Mouse (Mus musculus) MEL (cell line): ENCODE measurements around the gene Hoxb1. TPM values are rescaled to one million over a fixed set of nuclear protein-coding genes. Genes with fewer than 3 reads are reported as not detected.

ENCODE experiments used
- DNase-seq: peaks from one replicate; pipeline ENCODE4 v3.0.0; 2011; ENCODE audit warnings: low read depth, low spot score
- H3K27ac ChIP-seq: 2 replicates; pipeline ENCODE4 v1.5.1; 2012; ENCODE audit warnings: low read depth, mild to moderate bottlenecking, control low read depth, low read length, moderate library complexity; ENCODE audit not compliant: control insufficient read depth
- H3K27me3 ChIP-seq, 2 experiments: fragments of 150-350 bp in 1 of 2; sonication (generic) in 1 of 2; 2 replicates each; pipeline ENCODE4 v1.6.1; 2012; ENCODE audit warnings: low read length in 2 of 2, mild to moderate bottlenecking in 2 of 2, improper control_type of control experiment in 1 of 2, moderate library complexity in 1 of 2; ENCODE audit not compliant: insufficient read depth in 2 of 2, control insufficient read depth in 1 of 2
- H3K36me3 ChIP-seq, 2 experiments: 2 replicates each; pipeline ENCODE4 v1.6.1; 2012 to 2014; ENCODE audit warnings: low read length in 2 of 2, improper control_type of control experiment in 1 of 2, inconsistent platforms in 1 of 2, mild to moderate bottlenecking in 1 of 2; ENCODE audit not compliant: insufficient read depth in 2 of 2, control insufficient read depth in 1 of 2
- H3K4me1 ChIP-seq, 2 experiments: fragments of 150-350 bp in 1 of 2; sonication (generic) in 1 of 2; 2 replicates each; pipeline ENCODE4 v1.6.1; 2012; ENCODE audit warnings: low read length in 2 of 2, improper control_type of control experiment in 1 of 2, mild to moderate bottlenecking in 1 of 2; ENCODE audit not compliant: insufficient read depth in 2 of 2, control insufficient read depth in 1 of 2
- H3K4me3 ChIP-seq, 2 experiments: fragments of 150-350 bp in 1 of 2; sonication (generic) in 1 of 2; 2 replicates each; pipeline ENCODE4 v1.5.1; 2012; ENCODE audit warnings: low read depth in 2 of 2, low read length in 2 of 2, mild to moderate bottlenecking in 2 of 2, moderate library complexity in 2 of 2, control low read depth in 1 of 2, improper control_type of control experiment in 1 of 2; ENCODE audit not compliant: control insufficient read depth in 1 of 2, insufficient read depth in 1 of 2
- H3K79me2 ChIP-seq: 2 replicates; pipeline ENCODE4 v1.6.1; 2012; ENCODE audit warnings: mild to moderate bottlenecking, low read length, moderate library complexity; ENCODE audit not compliant: control insufficient read depth, poor library complexity, insufficient read depth
- H3K9ac ChIP-seq: 2 replicates; pipeline ENCODE4 v1.6.1; 2012; ENCODE audit warnings: low read depth, mild to moderate bottlenecking, control low read depth, low read length, moderate library complexity; ENCODE audit not compliant: control insufficient read depth, poor library complexity, severe bottlenecking
- H3K9me3 ChIP-seq: fragments of 150-350 bp; sonication (generic); replicated peaks from 2 replicates; pipeline ENCODE4 v1.6.1; 2012; ENCODE audit warnings: mild to moderate bottlenecking, low read length, improper control_type of control experiment, moderate library complexity; ENCODE audit not compliant: insufficient read depth
- BHLHE40 ChIP-seq: IDR thresholded peaks from 2 replicates; pipeline ENCODE4 v1.6.1; 2012; ENCODE audit warnings: low read depth, mild to moderate bottlenecking, inconsistent platforms, low read length, improper control_type of control experiment, borderline replicate concordance
- CHD1 ChIP-seq: IDR thresholded peaks from 2 replicates; pipeline ENCODE4 v1.6.1; 2012; ENCODE audit warnings: low read depth, mild to moderate bottlenecking, inconsistent platforms, low read length, improper control_type of control experiment
- CHD2 ChIP-seq: IDR thresholded peaks from 2 replicates; pipeline ENCODE4 v1.6.1; 2011; ENCODE audit warnings: low read length, improper control_type of control experiment
- CTCF ChIP-seq, 3 experiments: IDR thresholded peaks in 2 of 3; conservative IDR thresholded peaks in 1 of 3; 2 replicates each; pipeline ENCODE4 v1.5.1; 2011 to 2012; ENCODE audit warnings: low read length in 3 of 3, low read depth in 2 of 3, mild to moderate bottlenecking in 2 of 3, improper control_type of control experiment in 1 of 3, inconsistent platforms in 1 of 3, mixed read lengths in 1 of 3, moderate library complexity in 1 of 3; ENCODE audit not compliant: control insufficient read depth in 1 of 3, insufficient read depth in 1 of 3, poor library complexity in 1 of 3, severe bottlenecking in 1 of 3
- E2F4 ChIP-seq: IDR thresholded peaks from 2 replicates; pipeline ENCODE4 v1.6.1; 2011; ENCODE audit warnings: low read depth, low read length, improper control_type of control experiment, borderline replicate concordance
- ELF1 ChIP-seq: IDR thresholded peaks from 2 replicates; pipeline ENCODE4 v1.6.1; 2014; ENCODE audit warnings: low read depth, mild to moderate bottlenecking, inconsistent platforms, low read length, improper control_type of control experiment, moderate library complexity
- ETS1 ChIP-seq: IDR thresholded peaks from 2 replicates; pipeline ENCODE4 v1.6.1; 2012; ENCODE audit warnings: low read depth, mild to moderate bottlenecking, inconsistent platforms, low read length, improper control_type of control experiment, moderate library complexity
- JUND ChIP-seq: IDR thresholded peaks from 2 replicates; pipeline ENCODE4 v1.6.1; 2011; ENCODE audit warnings: low read depth, mild to moderate bottlenecking, improper control_type of control experiment, low read length
- KAT2A ChIP-seq: conservative IDR thresholded peaks from 2 replicates; pipeline ENCODE4 v1.6.1; 2012; ENCODE audit warnings: low read depth, low read length, improper control_type of control experiment, inconsistent platforms
- MEF2A ChIP-seq: IDR thresholded peaks from 2 replicates; pipeline ENCODE4 v1.6.1; 2014; ENCODE audit warnings: low read depth, mild to moderate bottlenecking, inconsistent platforms, low read length, improper control_type of control experiment; ENCODE audit not compliant: poor library complexity, insufficient replicate concordance, severe bottlenecking; ENCODE audit errors: extremely low read depth
- MXI1 ChIP-seq: IDR thresholded peaks from 2 replicates; pipeline ENCODE4 v1.6.1; 2011; ENCODE audit warnings: mild to moderate bottlenecking, low read depth, low read length, improper control_type of control experiment
- MYB ChIP-seq: IDR thresholded peaks from 2 replicates; pipeline ENCODE4 v1.6.1; 2011; ENCODE audit warnings: mild to moderate bottlenecking, low read depth, low read length, improper control_type of control experiment
- MYC ChIP-seq: IDR thresholded peaks from 2 replicates; pipeline ENCODE4 v1.6.1; 2011; ENCODE audit warnings: low read depth, mild to moderate bottlenecking, low read length, improper control_type of control experiment, moderate library complexity
- NRF1 ChIP-seq: IDR thresholded peaks from 2 replicates; pipeline ENCODE4 v1.6.1; 2014; ENCODE audit warnings: low read depth, mild to moderate bottlenecking, inconsistent platforms, low read length, improper control_type of control experiment, moderate library complexity; ENCODE audit not compliant: poor library complexity, insufficient read depth, severe bottlenecking
- POLR2A ChIP-seq, 2 experiments: IDR thresholded peaks; 2 replicates each; pipeline ENCODE4 v1.6.1; 2011 to 2012; ENCODE audit warnings: low read length in 2 of 2, mild to moderate bottlenecking in 2 of 2, control low read depth in 1 of 2, improper control_type of control experiment in 1 of 2, low read depth in 1 of 2, moderate library complexity in 1 of 2; ENCODE audit not compliant: control insufficient read depth in 1 of 2, insufficient read depth in 1 of 2, poor library complexity in 1 of 2
- POLR2AphosphoS2 ChIP-seq: IDR thresholded peaks from 2 replicates; pipeline ENCODE4 v1.6.1; 2011; ENCODE audit warnings: low read length, improper control_type of control experiment
- RAD21 ChIP-seq: IDR thresholded peaks from 2 replicates; pipeline ENCODE4 v1.6.1; 2011; ENCODE audit warnings: mild to moderate bottlenecking, low read depth, low read length, improper control_type of control experiment
- SIN3A ChIP-seq: IDR thresholded peaks from 2 replicates; pipeline ENCODE4 v1.6.1; 2012; ENCODE audit warnings: low read length, improper control_type of control experiment, inconsistent platforms
- SMC3 ChIP-seq: IDR thresholded peaks from 2 replicates; pipeline ENCODE4 v1.6.1; 2011; ENCODE audit warnings: low read depth, low read length, improper control_type of control experiment
- TAL1 ChIP-seq: IDR thresholded peaks from 2 replicates; pipeline ENCODE4 v1.6.1; 2012; ENCODE audit warnings: mild to moderate bottlenecking, inconsistent platforms, low read length, moderate library complexity, mixed read lengths
- UBTF ChIP-seq: IDR thresholded peaks from 2 replicates; pipeline ENCODE4 v1.6.1; 2012; ENCODE audit warnings: low read depth, mild to moderate bottlenecking, inconsistent platforms, low read length, improper control_type of control experiment, moderate library complexity, borderline replicate concordance; ENCODE audit not compliant: insufficient read depth
- ZC3H11A ChIP-seq: IDR thresholded peaks from 2 replicates; pipeline ENCODE4 v1.6.1; 2012; ENCODE audit warnings: low read depth, mild to moderate bottlenecking, inconsistent platforms, low read length, improper control_type of control experiment
- polyA plus RNA-seq, 2 experiments: library from polyadenylated mRNA; stranded (reverse) in 1 of 2; unstranded in 1 of 2; fragments of >175 nt in 1 of 2; fragments of >200 nt in 1 of 2; gene quantifications; 2 replicates each; pipeline versions ENCODE4 v1.2.1 to v1.2.4; 2012; ENCODE audit warnings: low replicate concordance in 2 of 2, low read depth in 1 of 2; ENCODE audit not compliant: insufficient read length in 2 of 2, insufficient read depth in 1 of 2, missing spikeins in 1 of 2
- total RNA-seq: library from RNA; depleted of rRNA; stranded (reverse); fragments of 300-350 nt; gene quantifications from 2 replicates; pipeline ENCODE4 v1.2.3, GENCODE M21; 2012

Hoxb1 gene
- total and polyA plus RNA-seq, 3 experiments = not detected

GRCm38 (mm10) chr11:96353939-96354338, 11.6 kb upstream of the Hoxb1 start:
- TF ChIP-seq MXI1 (no peak), ELF1 (no peak), CTCF (IDR thresholded peaks at IDR 0.05 in 2 of 3, conservative IDR thresholded peaks at IDR 0.05 in 1 of 3; ENCODE audit: control insufficient read depth in 1 of 3, insufficient read depth in 1 of 3, low read depth in 2 of 3, low read length in 3 of 3, poor library complexity in 1 of 3, severe bottlenecking in 1 of 3) (no peak), MYC (no peak), BHLHE40 (no peak), CHD2 (no peak), POLR2A (IDR thresholded peaks at IDR 0.05; ENCODE audit: control insufficient read depth in 1 of 2, insufficient read depth in 1 of 2, low read depth in 1 of 2, low read length in 2 of 2, poor library complexity in 1 of 2) (no peak), ETS1 (no peak), TAL1 (no peak), MEF2A (no peak), UBTF (no peak), CHD1 (no peak), SMC3 (no peak), JUND (no peak)
- Histone ChIP-seq H3K4me3 (no peak overlapping the region), H3K79me2 (no peaks in the 10 kb centered on the region), H3K9ac (no peak overlapping the region), H3K36me3 (no peaks in the 10 kb centered on the region), H3K4me1 (no peaks in the 10 kb centered on the region), H3K27ac (no peak overlapping the region), H3K9me3 (no peaks in the 10 kb centered on the region), H3K27me3 (peaks cover 4 to 6% of the 10 kb centered on the region in 2 experiments; a peak in 3 of 4 replicates)
- DNase-seq = no peak

GRCm38 (mm10) chr11:96354376-96354775, 11.2 kb upstream of the Hoxb1 start:
- Histone ChIP-seq H3K79me2 (no peaks in the 10 kb centered on the region), H3K27me3 (peaks cover 4 to 6% of the 10 kb centered on the region in 2 experiments; a peak in 3 of 4 replicates), H3K9ac (no peak overlapping the region), H3K4me1 (no peaks in the 10 kb centered on the region), H3K9me3 (no peaks in the 10 kb centered on the region), H3K36me3 (no peaks in the 10 kb centered on the region), H3K27ac (no peak overlapping the region), H3K4me3 (no peak overlapping the region)
- TF ChIP-seq KAT2A = no peak
- no peak for TF ChIP-seq POLR2AphosphoS2
- no peak for TF ChIP-seq NRF1
- TF ChIP-seq RAD21 = no peak
- TF ChIP-seq E2F4 = no peak
- TF ChIP-seq ELF1 = no peak
- TF ChIP-seq CHD1 = no peak
- no peak for TF ChIP-seq BHLHE40
- TF ChIP-seq MYC = no peak
- no peak for TF ChIP-seq SMC3
- no peak for TF ChIP-seq ZC3H11A
- TF ChIP-seq POLR2A (IDR thresholded peaks at IDR 0.05; ENCODE audit: control insufficient read depth in 1 of 2, insufficient read depth in 1 of 2, low read depth in 1 of 2, low read length in 2 of 2, poor library complexity in 1 of 2) = no peak
- no peak for TF ChIP-seq CTCF (IDR thresholded peaks at IDR 0.05 in 2 of 3, conservative IDR thresholded peaks at IDR 0.05 in 1 of 3; ENCODE audit: control insufficient read depth in 1 of 3, insufficient read depth in 1 of 3, low read depth in 2 of 3, low read length in 3 of 3, poor library complexity in 1 of 3, severe bottlenecking in 1 of 3)
- TF ChIP-seq MYB = no peak
- no peak for TF ChIP-seq CHD2
- no peak for TF ChIP-seq SIN3A
- no peak for DNase-seq
